Mouse (Mus musculus): ENCODE measurements around the gene Gemin6. TPM values are rescaled to one million over a fixed set of nuclear protein-coding genes. Genes with fewer than 3 reads are reported as not detected.
"Not testable (repeated sequence)": the region's sequence is repeated elsewhere in the genome, so short reads cannot be mapped to it uniquely, and the experiment has no call there.

Gene Gemin6
- polyA plus RNA-seq, 1 experiment from 2014 or later: 32.6 TPM

DNA sequence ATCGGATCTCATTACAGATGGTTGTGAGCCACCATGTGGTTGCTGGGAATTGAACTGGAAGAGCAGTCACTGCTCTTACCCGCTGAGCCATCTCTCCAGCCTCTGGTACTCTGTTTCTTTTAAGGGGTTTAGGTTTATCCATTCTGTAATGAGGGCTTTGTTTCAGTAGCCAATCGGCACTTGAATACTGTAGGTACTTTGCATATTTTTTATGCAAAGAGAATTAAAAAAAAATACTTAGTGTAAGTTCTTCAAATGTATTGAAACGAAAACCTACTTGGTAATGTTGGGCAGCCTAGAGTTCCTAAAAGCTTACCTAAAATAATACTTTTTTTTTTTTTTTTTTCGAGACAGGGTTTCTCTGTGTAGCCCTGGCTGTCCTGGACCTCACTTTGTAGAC, 13.2 kb downstream of the Gemin6 start:
- ATAC-seq (ENCODE audit: insufficient number of reproducible peaks, low FRiP score, low TSS enrichment, low read depth): no peak
- no peak overlapping the region for H3K4me3 ChIP-seq
- no peaks in the 10 kb centered on the region for H3K9me3 ChIP-seq
- WGBS: 91% methylated on average over 5 of the region's 5 CpGs
- H3K9ac ChIP-seq: no peak overlapping the region
- H3K4me2 ChIP-seq: no peak overlapping the region
- no peak overlapping the region for H3K27ac ChIP-seq
- H3K27me3 ChIP-seq: no peaks in the 10 kb centered on the region
- H3K4me1 ChIP-seq: no peaks in the 10 kb centered on the region
- peaks cover 47% of the 10 kb centered on the region for H3K36me3 ChIP-seq

GRCm38 (mm10) chr17:80241594-80241993, 17.4 kb downstream of the Gemin6 start:
- no peak overlapping the region for H3K27ac ChIP-seq
- no peaks in the 10 kb centered on the region for H3K27me3 ChIP-seq
- H3K4me3 ChIP-seq: no peak overlapping the region
- no peaks in the 10 kb centered on the region for H3K4me1 ChIP-seq
- H3K9ac ChIP-seq: no peak overlapping the region
- H3K4me2 ChIP-seq: no peak overlapping the region
- no peak for ATAC-seq (ENCODE audit: insufficient number of reproducible peaks, low FRiP score, low TSS enrichment, low read depth)
- H3K36me3 ChIP-seq: peaks cover 86% of the 10 kb centered on the region
- WGBS: 90% methylated on average over 9 of the region's 9 CpGs
- no peaks in the 10 kb centered on the region for H3K9me3 ChIP-seq

GRCm38 (mm10) chr17:80243116-80243515, 18.9 kb downstream of the Gemin6 start:
- Histone ChIP-seq H3K27ac (no peak overlapping the region), H3K36me3 (peaks cover 85% of the 10 kb centered on the region), H3K27me3 (no peaks in the 10 kb centered on the region), H3K4me3 (no peak overlapping the region), H3K4me2 (no peak overlapping the region), H3K9me3 (no peaks in the 10 kb centered on the region), H3K4me1 (no peaks in the 10 kb centered on the region), H3K9ac (no peak overlapping the region)
- ATAC-seq (ENCODE audit: insufficient number of reproducible peaks, low FRiP score, low TSS enrichment, low read depth): no peak
- 68% methylated on average over 13 of the region's 13 CpGs for WGBS

GRCm38 (mm10) chr17:80252757-80253525, 28.7 kb downstream of the Gemin6 start:
- H3K4me2 ChIP-seq: no peak overlapping the region
- H3K4me3 ChIP-seq: no peak overlapping the region
- H3K9ac ChIP-seq: no peak overlapping the region
- no peaks in the 10 kb centered on the region for H3K9me3 ChIP-seq
- H3K36me3 ChIP-seq: peaks cover 93% of the 10 kb centered on the region
- no peaks in the 10 kb centered on the region for H3K4me1 ChIP-seq
- no peak for ATAC-seq (ENCODE audit: insufficient number of reproducible peaks, low FRiP score, low TSS enrichment, low read depth)
- H3K27ac ChIP-seq: no peak overlapping the region
- H3K27me3 ChIP-seq: no peaks in the 10 kb centered on the region
- 93% methylated on average over 13 of the region's 13 CpGs for WGBS

DNA sequence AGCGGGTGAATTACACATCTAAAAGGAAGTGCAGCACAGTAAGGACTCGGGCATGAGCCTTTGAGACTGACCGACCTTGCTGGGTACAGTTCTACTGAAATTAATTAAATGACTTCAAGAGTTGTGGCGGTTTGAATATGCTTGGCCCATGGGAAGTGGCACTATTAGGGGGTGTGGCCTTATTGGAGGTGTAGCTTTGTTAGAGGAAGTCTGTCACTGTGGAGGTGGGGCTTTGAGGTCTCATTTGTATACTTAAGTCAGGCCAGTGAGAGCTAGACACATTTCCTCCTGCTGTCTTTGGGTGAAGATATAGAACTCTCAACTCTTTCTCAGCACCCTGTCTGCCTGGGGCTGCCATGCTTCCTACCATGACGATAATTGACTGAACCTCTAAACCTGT, 30.2 kb downstream of the Gemin6 start:
- Histone ChIP-seq H3K4me2 (no peak overlapping the region), H3K27me3 (no peaks in the 10 kb centered on the region), H3K27ac (no peak overlapping the region), H3K4me1 (no peaks in the 10 kb centered on the region), H3K36me3 (peaks cover 93% of the 10 kb centered on the region), H3K9me3 (no peaks in the 10 kb centered on the region), H3K4me3 (no peak overlapping the region), H3K9ac (no peak overlapping the region)
- ATAC-seq (ENCODE audit: insufficient number of reproducible peaks, low FRiP score, low TSS enrichment, low read depth): no peak
- 94% methylated on average over 5 of the region's 5 CpGs for WGBS

DNA sequence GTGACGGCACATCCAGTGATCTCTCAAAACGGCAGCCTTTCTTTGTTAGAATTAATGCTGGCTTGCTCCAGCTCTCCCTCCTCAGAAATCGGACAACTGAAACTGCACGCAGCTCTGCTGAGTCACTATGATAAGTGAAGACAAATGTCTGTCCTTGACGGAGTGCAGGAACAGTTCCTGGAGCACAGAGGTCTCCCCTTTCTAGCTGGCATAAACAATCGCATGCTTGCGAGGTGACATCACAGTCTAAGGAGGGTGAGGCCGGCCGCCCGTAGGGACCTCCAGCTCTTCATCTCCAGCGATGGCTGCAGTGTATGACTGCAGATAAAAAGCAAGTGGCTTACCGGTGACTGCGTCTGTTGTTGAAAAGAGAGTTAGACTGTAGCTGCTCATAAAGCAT, 31.0 kb downstream of the Gemin6 start:
- 42% methylated on average over 13 of the region's 13 CpGs for WGBS

GRCm38 (mm10) chr17:80267065-80267464, 42.8 kb downstream of the Gemin6 start:
- ATAC-seq (ENCODE audit: insufficient number of reproducible peaks, low FRiP score, low TSS enrichment, low read depth): no peak
- no peak overlapping the region for H3K9ac ChIP-seq
- H3K4me2 ChIP-seq: no peak overlapping the region
- WGBS: 91% methylated on average over 4 of the region's 4 CpGs
- no peak overlapping the region for H3K27ac ChIP-seq
- H3K4me3 ChIP-seq: no peak overlapping the region
- H3K36me3 ChIP-seq: peaks cover 80% of the 10 kb centered on the region
- no peaks in the 10 kb centered on the region for H3K27me3 ChIP-seq
- no peaks in the 10 kb centered on the region for H3K4me1 ChIP-seq
- no peaks in the 10 kb centered on the region for H3K9me3 ChIP-seq

More for the DNA sequence above, 31.0 kb downstream of the Gemin6 start:
- no peaks in the 10 kb centered on the region for H3K4me1 ChIP-seq
- H3K9ac ChIP-seq: no peak overlapping the region
- H3K27ac ChIP-seq: no peak overlapping the region
- H3K4me3 ChIP-seq: no peak overlapping the region
- H3K4me2 ChIP-seq: no peak overlapping the region
- peak; percentile 67; the same call in 1 of the 2 replicates for ATAC-seq (ENCODE audit: insufficient number of reproducible peaks, low FRiP score, low TSS enrichment, low read depth)
- peaks cover 93% of the 10 kb centered on the region for H3K36me3 ChIP-seq
- H3K9me3 ChIP-seq: no peaks in the 10 kb centered on the region
- H3K27me3 ChIP-seq: no peaks in the 10 kb centered on the region

DNA sequence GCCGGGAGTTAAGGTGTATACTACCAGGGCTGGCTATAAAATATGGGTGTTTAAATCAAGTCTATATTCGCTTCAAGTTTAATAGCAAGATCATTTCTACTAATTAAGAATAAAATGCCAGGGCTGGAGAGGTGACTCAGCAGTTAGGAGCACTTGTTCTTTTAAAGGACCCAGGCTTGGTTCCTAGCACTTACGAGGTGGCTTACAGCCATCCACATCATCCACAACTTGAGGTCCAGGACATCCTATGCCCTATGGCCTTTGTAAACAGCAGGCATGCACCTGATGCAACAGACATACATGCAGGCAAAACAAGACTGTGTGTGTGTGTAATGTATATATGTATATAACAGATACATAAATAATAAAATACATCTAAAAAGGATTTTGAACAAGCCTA, 43.9 kb downstream of the Gemin6 start:
- WGBS: 90% methylated on average over 3 of the region's 3 CpGs
- peaks cover 80% of the 10 kb centered on the region for H3K36me3 ChIP-seq

GRCm38 (mm10) chr17:80270622-80271021, 46.4 kb downstream of the Gemin6 start:
- H3K27me3 ChIP-seq; H3K27ac ChIP-seq; ATAC-seq (ENCODE audit: insufficient number of reproducible peaks, low FRiP score, low TSS enrichment, low read depth); H3K9me3 ChIP-seq; H3K4me1 ChIP-seq; H3K4me2 ChIP-seq; H3K4me3 ChIP-seq; H3K9ac ChIP-seq: not testable (repeated sequence)
- peaks cover 83% of the 10 kb centered on the region for H3K36me3 ChIP-seq
- WGBS: 94% methylated on average over 7 of the region's 7 CpGs

More for the DNA sequence above, 43.9 kb downstream of the Gemin6 start:
- no peaks in the 10 kb centered on the region for H3K4me1 ChIP-seq
- no peak overlapping the region for H3K4me2 ChIP-seq
- no peak for ATAC-seq (ENCODE audit: insufficient number of reproducible peaks, low FRiP score, low TSS enrichment, low read depth)
- no peaks in the 10 kb centered on the region for H3K9me3 ChIP-seq
- no peak overlapping the region for H3K9ac ChIP-seq
- H3K4me3 ChIP-seq: no peak overlapping the region
- H3K27me3 ChIP-seq: no peaks in the 10 kb centered on the region
- H3K27ac ChIP-seq: no peak overlapping the region

Other genes with a start within 250 kb of the Gemin6 start
- 41.9 and 47.6 TPM in 2 replicates for gene Hnrnpll, start 162.1 kb upstream of the Gemin6 start, polyA plus RNA-seq (2015; fragmentation: Nextera tagmentation; extraction: Ambion mirVana)
- gene Galm, start 97.0 kb upstream of the Gemin6 start, polyA plus RNA-seq (2015; fragmentation: Nextera tagmentation; extraction: Ambion mirVana): 12.9 and 14.1 TPM in 2 replicates
- gene Srsf7, start 17.1 kb upstream of the Gemin6 start, polyA plus RNA-seq (2015; fragmentation: Nextera tagmentation; extraction: Ambion mirVana): 496 and 517 TPM in 2 replicates
- gene Ttc39d, start 17.0 kb upstream of the Gemin6 start, polyA plus RNA-seq (2015; fragmentation: Nextera tagmentation; extraction: Ambion mirVana): 0.05 TPM in 1 of 2 replicates, not detected in the other
- gene Morn2, start 65.8 kb downstream of the Gemin6 start, polyA plus RNA-seq (2015; fragmentation: Nextera tagmentation; extraction: Ambion mirVana): 18.8 and 19.0 TPM in 2 replicates
- gene Dhx57, start 66.0 kb downstream of the Gemin6 start, polyA plus RNA-seq (2015; fragmentation: Nextera tagmentation; extraction: Ambion mirVana): 19.3 and 21.2 TPM in 2 replicates
- gene Arhgef33, start 83.0 kb downstream of the Gemin6 start, polyA plus RNA-seq (2015; fragmentation: Nextera tagmentation; extraction: Ambion mirVana): 0.42 and 0.84 TPM in 2 replicates
- 1.6 and 2.4 TPM in 2 replicates for gene Gm10190, start 149.1 kb downstream of the Gemin6 start, polyA plus RNA-seq (2015; fragmentation: Nextera tagmentation; extraction: Ambion mirVana)